Mouse (Mus musculus) liver, adult 2 months (tissue): ENCODE measurements around the gene Adamts17.

Experiments
- CTCF ChIP-seq: fragments of 200-500 bp; IDR thresholded peaks from 2 replicates; pipeline ENCODE4 v1.5.1; 2011; ENCODE audit warnings: low read depth, low read length, control low read depth
- POLR2A ChIP-seq: fragments of 200-500 bp; IDR thresholded peaks from 2 replicates; pipeline ENCODE4 v1.6.1; 2011; ENCODE audit warnings: low read length, control low read depth; ENCODE audit not compliant: insufficient read depth; ENCODE audit errors: extremely low read depth

DNA sequence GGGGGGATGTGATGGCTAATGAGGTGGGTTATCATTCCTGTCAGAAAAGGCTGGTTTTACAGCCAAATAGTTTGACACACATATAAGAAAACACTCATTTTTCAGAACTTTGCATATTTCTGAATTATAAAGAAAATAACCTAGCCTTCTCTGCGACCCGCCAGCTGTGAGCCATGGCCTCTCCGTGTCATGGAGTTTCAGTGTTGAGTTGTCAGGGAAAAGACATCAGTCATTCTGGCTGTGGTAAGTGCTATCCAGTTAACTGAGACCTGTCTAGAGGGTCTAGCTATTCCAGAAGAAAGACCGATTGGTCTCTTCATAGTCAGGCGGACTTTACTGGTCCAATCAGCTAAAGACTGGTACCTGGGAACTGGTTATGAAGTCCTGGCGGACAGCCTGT is 205.7 kb downstream of the Adamts17 start:
- TF ChIP-seq POLR2A (no peak), CTCF (no peak)
